Mouse (Mus musculus) spleen, adult 2 months (tissue): ENCODE results near the gene Efs. TPM values are rescaled to one million over a fixed set of nuclear protein-coding genes. Genes with fewer than 3 reads are reported as not detected.
"Not testable (repeated sequence)": the region's sequence is repeated elsewhere in the genome, so short reads cannot be mapped to it uniquely, and the experiment has no call there.

Experiments
- DNase-seq, 2 experiments: peaks; one replicate each; pipeline versions ENCODE4 v3.0.0 to v3.0.0-alpha.2; 2012 to 2021; ENCODE audit warnings: low spot score in 2 of 2, low read depth in 1 of 2
- H3K27ac ChIP-seq: fragments of 200-500 bp; 2 replicates; pipeline ENCODE4 v1.5.1; 2012; ENCODE audit warnings: low read length, inconsistent platforms; ENCODE audit not compliant: insufficient read depth
- H3K27me3 ChIP-seq: fragments of 200-500 bp; 2 replicates; pipeline ENCODE4 v1.6.1; 2012; ENCODE audit warnings: mild to moderate bottlenecking, moderate library complexity, low read length, inconsistent platforms; ENCODE audit not compliant: control insufficient read depth, insufficient read depth
- H3K36me3 ChIP-seq: fragments of 200-500 bp; 2 replicates; pipeline ENCODE4 v1.6.1; 2012; ENCODE audit warnings: mild to moderate bottlenecking, low read length, inconsistent platforms; ENCODE audit not compliant: control insufficient read depth, insufficient read depth
- H3K4me1 ChIP-seq: fragments of 200-500 bp; 2 replicates; pipeline ENCODE4 v1.6.1; 2011; ENCODE audit warnings: inconsistent platforms; ENCODE audit not compliant: control insufficient read depth, insufficient read depth, insufficient read length
- H3K4me3 ChIP-seq: fragments of 200-500 bp; 2 replicates; pipeline ENCODE4 v1.5.1; 2011; ENCODE audit warnings: mild to moderate bottlenecking, inconsistent platforms; ENCODE audit not compliant: insufficient read depth, insufficient read length; ENCODE audit errors: extremely low read depth
- CTCF ChIP-seq: fragments of 200-500 bp; IDR thresholded peaks from 2 replicates; pipeline ENCODE4 v1.5.1; 2011; ENCODE audit warnings: mild to moderate bottlenecking, inconsistent platforms; ENCODE audit not compliant: insufficient read depth, insufficient read length, insufficient replicate concordance; ENCODE audit errors: extremely low read depth
- POLR2A ChIP-seq: fragments of 200-500 bp; IDR thresholded peaks from 2 replicates; pipeline ENCODE4 v1.6.1; 2011; ENCODE audit warnings: low read depth, low read length, inconsistent platforms
- WGBS: fragments of 180-500 bp; shearing (Covaris S2); methylation state at CpG from one replicate; pipeline ENCODE4 v1.1.7; 2018; 5-methylcytosine and 5-hydroxymethylcytosine counted together
- polyA plus RNA-seq: library from polyadenylated mRNA; depleted of rRNA; stranded (reverse); fragments of >200 nt; gene quantifications from 2 replicates; pipeline ENCODE4 v1.2.3, GENCODE M21; 2012

The Efs gene
- polyA plus RNA-seq, 1 experiment: 2.4 TPM

- no peak for DNase-seq
- H3K27me3 ChIP-seq: no peaks in the 10 kb centered on the region
- H3K36me3 ChIP-seq: no peaks in the 10 kb centered on the region
- WGBS: 73% methylated on average over 6 of the region's 6 CpGs
- no peak for TF ChIP-seq POLR2A
- no peak for TF ChIP-seq CTCF
- no peak overlapping the region for H3K4me3 ChIP-seq
- H3K27ac ChIP-seq: no peak overlapping the region
- H3K4me1 ChIP-seq: no peaks in the 10 kb centered on the region; the same call in none of the 2 replicates
Measured at GRCm38 (mm10) chr14:54965631-54966030, 39.7 kb upstream of the Efs start.

- H3K27me3 ChIP-seq: no peaks in the 10 kb centered on the region
- TF ChIP-seq CTCF: no peak
- no peak for TF ChIP-seq POLR2A
- 86% methylated on average over 15 of the region's 15 CpGs for WGBS
Measured at GRCm38 (mm10) chr14:54965044-54965443, 39.1 kb upstream of the Efs start.

GRCm38 (mm10) chr14:54963727-54964126 lies 37.8 kb upstream of the Efs start:
- no peaks in the 10 kb centered on the region for H3K36me3 ChIP-seq
- H3K4me3 ChIP-seq: no peak overlapping the region
- WGBS: 88% methylated on average over 11 of the region's 11 CpGs
- no peak for TF ChIP-seq POLR2A
- TF ChIP-seq CTCF: no peak
- H3K27ac ChIP-seq: no peak overlapping the region
- no peaks in the 10 kb centered on the region for H3K27me3 ChIP-seq
- H3K4me1 ChIP-seq: no peaks in the 10 kb centered on the region; the same call in none of the 2 replicates
- DNase-seq: no peak

More at GRCm38 (mm10) chr14:54965044-54965443, 39.1 kb upstream of the Efs start:
- H3K4me1 ChIP-seq: no peaks in the 10 kb centered on the region; the same call in none of the 2 replicates
- no peaks in the 10 kb centered on the region for H3K36me3 ChIP-seq
- H3K4me3 ChIP-seq: no peak overlapping the region
- no peak overlapping the region for H3K27ac ChIP-seq
- DNase-seq: no peak

GRCm38 (mm10) chr14:54962714-54963113 lies 36.8 kb upstream of the Efs start:
- WGBS: 88% methylated on average over 7 of the region's 7 CpGs
- TF ChIP-seq CTCF: no peak
- TF ChIP-seq POLR2A: no peak
- no peaks in the 10 kb centered on the region for H3K36me3 ChIP-seq
- no peaks in the 10 kb centered on the region for H3K27me3 ChIP-seq
- no peaks in the 10 kb centered on the region; the same call in none of the 2 replicates for H3K4me1 ChIP-seq
- no peak for DNase-seq
- H3K4me3 ChIP-seq: no peak overlapping the region
- no peak overlapping the region for H3K27ac ChIP-seq

- 78% methylated on average over 5 of the region's 5 CpGs for WGBS
- no peak for TF ChIP-seq CTCF
- TF ChIP-seq POLR2A: no peak
- no peak for DNase-seq
- Histone ChIP-seq H3K4me1 (no peaks in the 10 kb centered on the region; the same call in none of the 2 replicates), H3K36me3 (no peaks in the 10 kb centered on the region), H3K27me3 (no peaks in the 10 kb centered on the region), H3K27ac (no peak overlapping the region), H3K4me3 (no peak overlapping the region)
Measured at GRCm38 (mm10) chr14:54961487-54961886, 35.6 kb upstream of the Efs start.

GRCm38 (mm10) chr14:54960769-54961168 lies 34.8 kb upstream of the Efs start:
- H3K36me3 ChIP-seq: no peaks in the 10 kb centered on the region
- no peak overlapping the region for H3K4me3 ChIP-seq
- DNase-seq: no peak
- H3K27me3 ChIP-seq: no peaks in the 10 kb centered on the region
- H3K4me1 ChIP-seq: no peaks in the 10 kb centered on the region; the same call in none of the 2 replicates
- no peak for TF ChIP-seq POLR2A
- no peak for TF ChIP-seq CTCF
- WGBS: 34% methylated on average over 10 of the region's 10 CpGs
- no peak overlapping the region for H3K27ac ChIP-seq

GRCm38 (mm10) chr14:54959853-54960613 lies 34.1 kb upstream of the Efs start:
- not testable (repeated sequence) for H3K4me1 ChIP-seq

More at GRCm38 (mm10) chr14:54959853-54960613, 34.1 kb upstream of the Efs start:
- not testable (repeated sequence) for DNase-seq, H3K4me3 ChIP-seq, H3K36me3 ChIP-seq, H3K27ac ChIP-seq, H3K27me3 ChIP-seq
- WGBS: 82% methylated on average over 12 of the region's 12 CpGs
